Mouse (Mus musculus) G1E (cell line): Measurements from ENCODE around the gene Olfr1402. TPM values are rescaled to one million over a fixed set of nuclear protein-coding genes. Genes with fewer than 3 reads are reported as not detected.

Experiments used
- ATAC-seq: 2 replicates; pipeline ENCODE4 v1.8.0; 2016; ENCODE audit warnings: mild to moderate bottlenecking; ENCODE audit not compliant: insufficient number of reproducible peaks, poor library complexity, low FRiP score, severe bottlenecking; ENCODE audit errors: extremely low read depth
- DNase-seq: peaks from one replicate; pipeline ENCODE4 v3.0.0; 2012; ENCODE audit warnings: low spot score
- H3K27me3 ChIP-seq: 2 replicates; pipeline ENCODE4 v1.6.1; 2012; ENCODE audit warnings: mild to moderate bottlenecking, low read length, inconsistent platforms; ENCODE audit not compliant: insufficient read depth
- H3K36me3 ChIP-seq: replicated peaks from 2 replicates; pipeline ENCODE3; 2012; ENCODE audit warnings: mild to moderate bottlenecking, inconsistent platforms
- H3K4me1 ChIP-seq: 2 replicates; pipeline ENCODE4 v1.6.1; 2012; ENCODE audit warnings: low read depth, low read length, inconsistent platforms, mixed read lengths; ENCODE audit not compliant: insufficient read depth
- H3K4me3 ChIP-seq: 2 replicates; pipeline ENCODE4 v1.5.1; 2012; ENCODE audit warnings: low read depth, mild to moderate bottlenecking, inconsistent platforms, low read length, moderate library complexity, mixed read lengths
- H3K9me3 ChIP-seq: replicated peaks from 2 replicates; pipeline ENCODE4 v1.6.1; 2012; ENCODE audit warnings: inconsistent platforms
- CTCF ChIP-seq: IDR thresholded peaks from 2 replicates; pipeline ENCODE4 v1.5.1; 2012; ENCODE audit warnings: low read depth, low read length, inconsistent platforms, mixed read lengths
- GATA1 ChIP-seq: IDR thresholded peaks from 2 replicates; pipeline ENCODE4 v1.6.1; 2012; ENCODE audit warnings: borderline replicate concordance, low read length, inconsistent platforms, mixed read lengths
- GATA2 ChIP-seq: IDR thresholded peaks from 2 replicates; pipeline ENCODE4 v1.6.1; 2012; ENCODE audit warnings: low read depth, low read length, inconsistent platforms, borderline replicate concordance
- POLR2AphosphoS5 ChIP-seq: IDR thresholded peaks from 2 replicates; pipeline ENCODE4 v1.6.1; 2012; ENCODE audit warnings: low read depth, low read length, inconsistent platforms; ENCODE audit not compliant: insufficient replicate concordance
- TAL1 ChIP-seq: conservative IDR thresholded peaks from 2 replicates; pipeline ENCODE4 v1.6.1; 2012; ENCODE audit warnings: low read depth, low read length, inconsistent platforms, mixed read lengths
- polyA plus RNA-seq: library from polyadenylated mRNA; stranded (reverse); fragments of >175 nt; gene quantifications from 2 replicates; pipeline ENCODE4 v1.2.3, GENCODE M21; 2012
- total RNA-seq, 2 experiments: library from RNA; stranded (forward) in 1 of 2; stranded (reverse) in 1 of 2; fragments of 200-1000 nt in 1 of 2; fragments of >200 nt in 1 of 2; fragmentation: Nextera tagmentation in 1 of 2; gene quantifications; 2 replicates each; pipeline ENCODE4 v1.2.3; 2014 to 2017

The Olfr1402 gene
- total and polyA plus RNA-seq, 3 experiments = 0.11 TPM; not detected in 2

GRCm38 (mm10) chr3:97358448-97358847 is 63.4 kb downstream of the Olfr1402 start:
- H3K9me3 ChIP-seq = no peaks in the 10 kb centered on the region
- no peak overlapping the region for H3K4me3 ChIP-seq
- H3K27me3 ChIP-seq = no peaks in the 10 kb centered on the region; the same call in 1 of the 2 replicates
- H3K4me1 ChIP-seq = no peaks in the 10 kb centered on the region
- H3K36me3 ChIP-seq = no peaks in the 10 kb centered on the region
- ATAC-seq (no peak), DNase-seq (no peak)
- TF ChIP-seq TAL1 (no peak), CTCF (no peak), GATA1 (no peak), GATA2 (no peak), POLR2AphosphoS5 (no peak)

Other genes starting within 250 kb of the Olfr1402 start
- gene Bcl9, start 124.1 kb downstream of the Olfr1402 start, total RNA-seq (2014; fragmentation: Nextera tagmentation) = 38.5 and 44.2 TPM in 2 replicates
- gene Bcl9, start 124.1 kb downstream of the Olfr1402 start, total RNA-seq (2017) = 3.0 and 7.0 TPM in 2 replicates
- 17.3 and 18.4 TPM in 2 replicates for gene Bcl9, start 124.1 kb downstream of the Olfr1402 start, polyA plus RNA-seq
- gene Chd1l, start 188.2 kb upstream of the Olfr1402 start, total RNA-seq (2014; fragmentation: Nextera tagmentation) = 11.3 and 16.3 TPM in 2 replicates
- gene Chd1l, start 188.2 kb upstream of the Olfr1402 start, total RNA-seq (2017) = 26.9 TPM in 2 replicates
- 5.1 and 7.0 TPM in 2 replicates for gene Chd1l, start 188.2 kb upstream of the Olfr1402 start, polyA plus RNA-seq
- gene Fmo5, start 206.8 kb upstream of the Olfr1402 start, total RNA-seq (2014; fragmentation: Nextera tagmentation) = 4.6 and 7.4 TPM in 2 replicates
- gene Fmo5, start 206.8 kb upstream of the Olfr1402 start, total RNA-seq (2017) = 1.5 and 1.7 TPM in 2 replicates
- gene Fmo5, start 206.8 kb upstream of the Olfr1402 start, polyA plus RNA-seq = 0.11 and 0.25 TPM in 2 replicates
- 5.9 and 10.2 TPM in 2 replicates for gene Prkab2, start 236.2 kb upstream of the Olfr1402 start, total RNA-seq (2014; fragmentation: Nextera tagmentation)
- 4.8 and 5.0 TPM in 2 replicates for gene Prkab2, start 236.2 kb upstream of the Olfr1402 start, total RNA-seq (2017)
- gene Prkab2, start 236.2 kb upstream of the Olfr1402 start, polyA plus RNA-seq = 1.3 and 1.8 TPM in 2 replicates